Mouse (Mus musculus): ENCODE measurements at regions not wholly inside any gene's neighbourhood (a gene's known extent, or its start where the extent isn't known, plus 50 kb on each side); places are given as distances from the start of the nearest gene placed in this dataset.

DNA sequence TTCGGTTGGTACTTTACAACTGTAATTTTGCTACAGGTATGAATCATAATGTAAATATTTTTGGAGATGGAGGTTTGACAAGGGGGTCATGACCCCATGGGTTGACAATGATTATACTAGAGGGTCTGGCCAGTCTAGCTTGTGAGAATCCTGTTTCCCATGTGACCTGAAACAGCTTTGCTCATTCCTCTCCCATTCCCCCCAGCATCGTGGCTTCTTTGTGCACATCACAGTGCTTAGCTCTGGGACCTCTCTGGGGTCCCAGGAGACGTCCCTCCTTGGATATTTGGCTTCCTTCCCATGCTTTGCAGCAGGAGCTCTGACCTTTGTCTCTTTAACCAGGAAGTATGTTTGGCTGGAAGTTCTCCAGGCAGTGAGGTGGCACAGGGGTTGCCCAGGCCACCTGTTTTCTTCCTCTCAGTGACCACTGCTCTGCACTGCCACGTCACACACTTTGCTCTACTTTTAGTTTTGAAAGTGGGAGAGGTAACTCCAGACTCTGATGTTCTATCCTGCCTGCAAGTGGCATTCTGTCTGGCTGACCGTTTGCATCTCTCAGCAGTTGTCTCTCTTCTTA, 77.4 kb upstream of the Tmem45b start:
- no peak for TF ChIP-seq CTCF (IDR thresholded peaks at IDR 0.05; ENCODE audit: low read depth)
- TF ChIP-seq EP300 (IDR thresholded peaks at IDR 0.05; ENCODE audit: low read depth): no peak
